Mouse (Mus musculus): ENCODE measurements around the gene Osbpl10.

DNA sequence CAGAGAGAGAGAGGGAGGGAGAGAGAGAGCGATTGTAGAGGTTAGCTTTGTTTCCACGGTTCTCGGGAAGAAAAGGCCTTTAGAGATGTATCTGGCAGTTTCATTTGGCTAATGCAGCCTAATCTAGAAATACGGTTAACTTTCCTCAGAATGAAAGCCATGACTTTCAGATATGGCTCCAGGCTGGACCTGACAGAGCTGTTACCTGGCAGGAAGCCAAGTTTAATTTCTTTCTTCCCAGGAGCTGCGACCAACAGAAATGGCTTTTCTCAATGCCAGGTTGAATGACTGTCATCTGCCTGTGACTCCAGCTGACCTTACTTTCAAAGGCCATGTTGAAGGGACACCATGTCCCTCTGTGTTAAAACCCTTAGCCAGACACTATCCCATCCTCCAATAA lies 80.4 kb downstream of the Osbpl10 start:
- TF ChIP-seq POLR2A (IDR thresholded peaks at IDR 0.05; ENCODE audit: low read depth, low read length) (no peak), CTCF (conservative IDR thresholded peaks at IDR 0.05; ENCODE audit: insufficient read depth, insufficient read length, low read depth, low read length) (no peak)
